Mouse (Mus musculus): ENCODE results near the gene Nckap5l.

Nckap5l gene

GRCm38 (mm10) chr15:99430394-99430793, 27.2 kb downstream of the Nckap5l start:
- no peak for DNase-seq (ENCODE audit: low spot score)

GRCm38 (mm10) chr15:99423884-99424283, 33.7 kb downstream of the Nckap5l start:
- DNase-seq (ENCODE audit: low spot score): no peak

- DNase-seq (ENCODE audit: low spot score): no peak
Measured at GRCm38 (mm10) chr15:99423131-99423530, 34.4 kb downstream of the Nckap5l start.

GRCm38 (mm10) chr15:99422551-99422950, 35.0 kb downstream of the Nckap5l start:
- no peak for DNase-seq (ENCODE audit: low spot score)

GRCm38 (mm10) chr15:99421676-99422075, 35.9 kb downstream of the Nckap5l start:
- DNase-seq (ENCODE audit: low spot score): no peak

GRCm38 (mm10) chr15:99421152-99421551, 36.4 kb downstream of the Nckap5l start:
- DNase-seq (ENCODE audit: low spot score): no peak

- peak; percentile 69 for DNase-seq (ENCODE audit: low spot score)
Measured at GRCm38 (mm10) chr15:99420521-99421014, 37.0 kb downstream of the Nckap5l start.

GRCm38 (mm10) chr15:99420101-99420500, 37.4 kb downstream of the Nckap5l start:
- DNase-seq (ENCODE audit: low spot score): no peak

- no peak for DNase-seq (ENCODE audit: low spot score)
Measured at GRCm38 (mm10) chr15:99417692-99418271, 39.8 kb downstream of the Nckap5l start.

- no peak for DNase-seq (ENCODE audit: low spot score)
Measured at GRCm38 (mm10) chr15:99416957-99417356, 40.6 kb downstream of the Nckap5l start.

- peak; percentile 66 for DNase-seq (ENCODE audit: low spot score)
Measured at GRCm38 (mm10) chr15:99416348-99416882, 41.1 kb downstream of the Nckap5l start.

- DNase-seq (ENCODE audit: low spot score): no peak
Measured at GRCm38 (mm10) chr15:99415793-99416192, 41.8 kb downstream of the Nckap5l start.

GRCm38 (mm10) chr15:99411747-99412146, 45.8 kb downstream of the Nckap5l start:
- DNase-seq (ENCODE audit: low spot score): no peak

- DNase-seq (ENCODE audit: low spot score): no peak
Measured at GRCm38 (mm10) chr15:99408845-99409244, 48.7 kb downstream of the Nckap5l start.

- DNase-seq (ENCODE audit: low spot score): no peak
Measured at GRCm38 (mm10) chr15:99406986-99407570, 50.5 kb downstream of the Nckap5l start.

- DNase-seq (ENCODE audit: low spot score): no peak
Measured at GRCm38 (mm10) chr15:99405150-99405549, 52.4 kb downstream of the Nckap5l start.

GRCm38 (mm10) chr15:99403159-99403889, 54.2 kb downstream of the Nckap5l start:
- DNase-seq (ENCODE audit: low spot score): no peak

GRCm38 (mm10) chr15:99400602-99401001, 56.9 kb downstream of the Nckap5l start:
- DNase-seq (ENCODE audit: low spot score): no peak

GRCm38 (mm10) chr15:99399503-99400245, 57.9 kb downstream of the Nckap5l start:
- no peak for DNase-seq (ENCODE audit: low spot score)

GRCm38 (mm10) chr15:99397622-99398021, 59.9 kb downstream of the Nckap5l start:
- DNase-seq (ENCODE audit: low spot score): no peak

- DNase-seq (ENCODE audit: low spot score): no peak
Measured at GRCm38 (mm10) chr15:99396875-99397274, 60.7 kb downstream of the Nckap5l start.

GRCm38 (mm10) chr15:99396462-99396861, 61.1 kb downstream of the Nckap5l start:
- DNase-seq (ENCODE audit: low spot score): no peak
